Mouse (Mus musculus) CD4-positive, CD25-positive, alpha-beta regulatory T cell, adult 4 months (primary cell): ENCODE data around the gene Olfr1262. TPM values are rescaled to one million over a fixed set of nuclear protein-coding genes. Genes with fewer than 3 reads are reported as not detected.

Source experiments
- ATAC-seq: one replicate; pipeline ENCODE4 v1.8.0; 2017
- polyA plus RNA-seq, 2 experiments: library from polyadenylated mRNA; unstranded; fragments of 100-300 nt; shearing (Covaris generic); gene quantifications; one replicate each; pipeline ENCODE4 v1.2.1; 2017

Olfr1262 gene
- polyA plus RNA-seq = not detected

GRCm38 (mm10) chr2:89999845-90000244 lies at the start of gene Olfr1262:
TSS of gene Olfr1262 (plus strand) at chr2:90000145.
- no peak for ATAC-seq

DNA sequence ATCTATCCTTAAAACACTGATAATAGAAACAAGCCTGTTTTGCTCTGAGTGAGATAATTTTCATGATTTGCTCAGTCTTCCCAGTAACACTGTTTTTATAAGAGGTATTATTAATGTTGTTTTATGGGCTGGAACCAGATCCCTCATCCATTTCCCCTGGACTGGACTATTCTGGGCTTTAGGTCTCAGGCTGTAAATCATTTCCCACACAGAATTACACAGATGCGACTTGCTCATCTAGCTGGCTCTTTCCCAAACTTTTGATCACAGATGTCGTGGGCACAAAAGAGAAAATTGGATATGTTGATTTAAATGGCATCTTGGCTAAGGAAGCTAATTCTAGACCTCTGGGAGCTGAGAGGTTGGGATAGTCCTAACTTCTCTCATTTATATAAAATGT lies 25.8 kb upstream of the Olfr1262 start, which contains the start of gene Olfr1260:
TSS of gene Olfr1260 (plus strand) at position 157 of the 400 bp plus-strand sequence.
- ATAC-seq = no peak

- ATAC-seq = no peak
These were observed 22.2 kb upstream of the Olfr1262 start for GRCm38 (mm10) chr2:89977709-89978108.

GRCm38 (mm10) chr2:89990921-89991320 lies 9.0 kb upstream of the Olfr1262 start, which contains the start of gene Olfr1261:
TSS of gene Olfr1261 (plus strand) at chr2:89991221.
- ATAC-seq = no peak

- ATAC-seq = no peak
These were observed 11.9 kb downstream of the Olfr1262 start, which contains the start of gene Olfr1263 for GRCm38 (mm10) chr2:90011831-90012230. TSS of gene Olfr1263 (plus strand) at chr2:90012131.

DNA sequence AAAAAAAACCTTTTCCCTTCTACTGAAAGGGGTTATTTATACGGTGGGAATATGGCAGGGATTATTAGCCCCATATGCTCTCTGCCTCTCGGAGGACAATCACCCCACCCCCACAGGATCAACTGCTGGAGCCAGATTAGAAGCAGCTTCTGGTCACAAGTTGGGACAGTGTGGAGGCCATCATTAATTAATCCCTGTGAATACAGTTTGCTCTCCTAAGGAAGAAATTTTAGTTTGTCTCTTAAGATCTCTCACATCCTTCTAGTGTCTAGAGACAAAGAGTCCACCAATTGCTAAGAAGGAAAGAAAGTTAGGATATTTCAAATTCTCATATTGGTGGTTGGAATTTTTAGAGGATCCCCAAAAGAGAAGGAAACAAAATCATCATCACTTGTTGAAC lies 25.5 kb downstream of the Olfr1262 start, which contains the start of gene Olfr1264:
TSS of gene Olfr1264 (minus strand) at position 101 of the 400 bp plus-strand sequence.
- ATAC-seq = no peak

- ATAC-seq = no peak
These were observed 35.1 kb downstream of the Olfr1262 start, which contains the start of gene Olfr1265 for GRCm38 (mm10) chr2:90035037-90035436. TSS of gene Olfr1265 (plus strand) at chr2:90035337.

Other genes with a start within 250 kb of the Olfr1262 start
- gene Olfr1253, start 243.1 kb upstream of the Olfr1262 start, polyA plus RNA-seq = under 1 TPM in 1 of 2 experiments, not detected in 1; 0.34 TPM
- not detected for gene Olfr1254, start 206.5 kb upstream of the Olfr1262 start, polyA plus RNA-seq
- gene Olfr1255, start 188.1 kb upstream of the Olfr1262 start, polyA plus RNA-seq = not detected
- gene Olfr1256, start 158.6 kb upstream of the Olfr1262 start, polyA plus RNA-seq = not detected
- gene Olfr48, start 151.9 kb upstream of the Olfr1262 start, polyA plus RNA-seq = not detected
- gene Olfr1257, start 121.7 kb upstream of the Olfr1262 start, polyA plus RNA-seq = not detected
- gene Olfr1258, start 72.8 kb upstream of the Olfr1262 start, polyA plus RNA-seq = under 1 TPM in 1 of 2 experiments, not detected in 1; 0.09 TPM
- gene Olfr1259, start 51.5 kb upstream of the Olfr1262 start, polyA plus RNA-seq = not detected
- not detected for gene Olfr1260, start 25.8 kb upstream of the Olfr1262 start, polyA plus RNA-seq
- not detected for gene Olfr1261, start 8.9 kb upstream of the Olfr1262 start, polyA plus RNA-seq
- not detected for gene Olfr1263, start 12.0 kb downstream of the Olfr1262 start, polyA plus RNA-seq
- not detected for gene Olfr1264, start 25.4 kb downstream of the Olfr1262 start, polyA plus RNA-seq
- not detected for gene Olfr1265, start 35.2 kb downstream of the Olfr1262 start, polyA plus RNA-seq
- not detected for gene Olfr140, start 63.4 kb downstream of the Olfr1262 start, polyA plus RNA-seq
- gene Olfr1269, start 121.3 kb downstream of the Olfr1262 start, polyA plus RNA-seq = under 1 TPM in 1 of 2 experiments, not detected in 1; 0.09 TPM
- gene Olfr32, start 142.2 kb downstream of the Olfr1262 start, polyA plus RNA-seq = not detected
- not detected for gene Olfr1270, start 152.9 kb downstream of the Olfr1262 start, polyA plus RNA-seq
- gene Olfr1506, start 224.3 kb downstream of the Olfr1262 start, polyA plus RNA-seq = not detected